Mouse (Mus musculus) c-Kit-positive CD71-negative TER-119-negative erythroid progenitor cells, embryonic 14.5 days (primary cell): Measurements from ENCODE around the gene Farp2.
"Not testable (repeated sequence)": the region's sequence is repeated elsewhere in the genome, so short reads cannot be mapped to it uniquely, and the experiment has no call there.

Experiments
- DNase-seq: peaks from one replicate; pipeline ENCODE4 v3.0.0-alpha.2; 2013; ENCODE audit warnings: low read depth

The Farp2 gene

GRCm38 (mm10) chr1:93511585-93512350 lies at the start of gene Farp2:
Gene Farp2, plus strand, starts transcription at chr1:93512079.
- DNase-seq = peak; percentile 90

GRCm38 (mm10) chr1:93465066-93465465 lies 46.8 kb upstream of the Farp2 start:
- no peak for DNase-seq

- DNase-seq = no peak
These were observed 46.1 kb upstream of the Farp2 start for GRCm38 (mm10) chr1:93465746-93466145.

- no peak for DNase-seq
These were observed 43.3 kb upstream of the Farp2 start for GRCm38 (mm10) chr1:93468626-93469025.

DNA sequence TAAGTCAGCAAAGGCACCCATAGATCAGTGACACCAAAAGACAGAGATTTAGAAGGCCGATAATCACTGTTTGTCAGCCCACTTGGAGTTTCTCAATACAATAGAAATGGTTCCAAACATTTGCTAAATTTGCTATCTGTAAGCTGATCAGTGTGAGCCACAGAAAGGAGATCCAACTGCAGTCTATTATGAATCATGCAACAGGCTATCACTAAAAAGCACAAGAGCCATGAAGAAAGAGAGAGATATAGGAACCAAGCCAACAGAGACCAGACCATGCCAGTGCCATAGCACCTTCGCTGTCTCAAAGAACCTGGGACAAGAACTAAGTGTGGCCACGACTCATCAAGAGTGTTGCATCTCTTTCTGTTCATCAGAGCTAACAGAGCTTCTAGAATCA lies 36.2 kb upstream of the Farp2 start:
- no peak for DNase-seq

DNA sequence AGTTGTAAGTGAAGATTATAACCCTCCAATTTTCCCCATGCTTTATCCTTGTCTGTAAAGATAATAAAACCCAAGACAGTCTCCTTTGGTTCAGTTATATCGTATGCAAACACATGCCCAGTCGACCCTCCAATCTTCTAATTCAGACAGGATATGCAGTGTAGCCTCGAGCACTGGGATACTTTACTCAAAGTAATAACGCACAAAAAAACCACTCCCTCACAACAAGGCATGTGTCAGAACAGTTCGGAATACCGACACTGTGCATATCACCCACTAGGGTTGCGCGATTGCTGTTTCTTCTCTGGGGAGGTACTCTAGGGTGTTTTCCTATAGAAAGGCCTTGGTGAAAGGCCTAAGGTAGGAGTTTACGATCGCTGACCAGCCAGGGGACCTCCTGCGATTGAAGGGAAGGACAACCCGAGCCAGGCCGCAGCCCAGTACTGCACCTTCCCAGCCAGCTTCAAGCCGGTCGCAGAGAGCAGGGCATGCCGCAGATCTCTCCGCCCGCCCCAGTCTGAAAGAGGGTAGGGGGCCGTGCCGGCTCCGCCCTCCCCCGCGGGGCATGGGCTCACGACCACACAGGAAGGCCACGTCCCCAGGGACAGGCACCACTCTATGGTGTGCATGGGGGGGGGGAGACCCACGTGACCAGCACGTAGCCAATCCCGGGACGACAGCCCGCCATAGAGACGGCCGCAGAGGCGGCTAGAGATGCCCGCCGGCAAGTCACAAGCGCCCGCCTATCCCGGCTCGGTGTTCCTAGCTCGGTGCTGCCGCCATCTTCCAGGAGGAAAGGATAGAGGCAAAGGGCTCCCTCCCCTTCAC lies 33.9 kb upstream of the Farp2 start:
- DNase-seq = peak; percentile 81

- DNase-seq = peak; percentile 96
These were observed 33.0 kb upstream of the Farp2 start, which contains the start of gene Hdlbp for GRCm38 (mm10) chr1:93478586-93479475. Gene Hdlbp, minus strand, starts transcription at chr1:93478815.

DNA sequence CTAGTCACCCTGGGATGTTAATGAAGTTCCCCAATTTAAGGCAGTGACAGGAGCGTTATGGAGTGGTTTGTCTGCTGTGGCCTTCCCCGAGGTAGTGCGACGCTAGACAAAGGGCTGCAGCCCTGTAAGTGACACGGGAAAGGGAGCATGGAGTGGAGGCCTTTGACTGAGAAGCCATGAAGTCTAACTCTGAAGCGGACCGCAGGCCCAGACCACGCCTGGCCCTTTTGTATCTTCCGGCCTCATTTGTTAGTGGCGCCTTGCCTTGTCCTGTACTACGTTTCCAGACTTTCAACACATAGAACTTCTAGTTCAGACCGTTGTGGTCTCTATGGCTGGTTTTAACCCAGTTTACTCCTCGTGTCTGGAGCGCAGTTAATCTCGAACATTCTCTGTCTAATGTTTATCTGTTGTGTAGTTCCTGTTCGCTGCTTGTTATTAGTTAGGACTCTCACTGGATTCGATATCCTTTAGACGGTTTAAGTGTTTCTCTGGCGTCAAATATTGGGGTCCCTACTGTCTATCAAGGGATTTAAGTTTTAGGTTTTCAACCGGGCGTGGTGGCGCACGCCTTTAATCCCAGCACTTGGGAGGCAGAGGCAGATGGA lies 32.3 kb upstream of the Farp2 start:
- peak; percentile 14 for DNase-seq

GRCm38 (mm10) chr1:93486302-93486701 lies 25.6 kb upstream of the Farp2 start:
- not testable (repeated sequence) for DNase-seq

- no peak for DNase-seq
These were observed 16.6 kb upstream of the Farp2 start for GRCm38 (mm10) chr1:93495312-93495711.

DNA sequence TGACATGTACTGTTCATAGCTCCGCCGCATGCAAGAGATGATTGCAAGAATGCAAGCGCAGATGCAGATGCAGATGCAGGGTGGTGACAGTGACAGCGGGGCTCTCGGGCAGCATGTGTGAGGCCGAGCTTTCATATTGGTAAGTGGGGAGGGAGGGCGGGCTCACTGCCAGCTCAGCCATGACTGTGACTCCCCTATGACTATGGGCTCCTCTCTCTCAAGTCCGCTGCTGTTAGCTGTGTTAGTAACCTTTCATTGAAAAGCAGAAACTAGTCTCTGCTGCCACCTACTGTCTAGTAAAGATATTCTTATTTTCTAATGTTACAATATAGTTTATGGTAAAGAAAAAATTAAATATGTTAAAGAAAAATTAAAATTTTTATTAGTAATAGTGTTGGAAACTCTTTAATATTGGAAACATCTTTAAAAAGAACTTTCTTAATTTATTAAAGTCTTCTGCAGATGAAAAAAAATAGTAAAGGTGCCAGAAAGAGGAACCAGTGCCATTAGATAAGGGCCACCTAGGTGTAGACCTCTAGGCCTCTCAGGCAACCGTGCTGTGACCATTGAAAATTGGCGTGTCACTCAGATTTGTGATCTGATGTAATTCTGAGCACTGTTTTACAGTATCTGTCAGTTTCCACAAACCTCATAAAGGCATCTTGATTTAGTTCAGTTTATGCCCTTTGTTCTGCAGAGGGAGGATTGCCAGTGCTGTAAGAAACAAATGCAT lies 4.8 kb upstream of the Farp2 start:
- DNase-seq = peak; percentile 39

GRCm38 (mm10) chr1:93508576-93508975 lies 3.3 kb upstream of the Farp2 start:
- not testable (repeated sequence) for DNase-seq

GRCm38 (mm10) chr1:93512351-93512690 lies 442 bp downstream of the Farp2 start:
- DNase-seq = no peak

DNA sequence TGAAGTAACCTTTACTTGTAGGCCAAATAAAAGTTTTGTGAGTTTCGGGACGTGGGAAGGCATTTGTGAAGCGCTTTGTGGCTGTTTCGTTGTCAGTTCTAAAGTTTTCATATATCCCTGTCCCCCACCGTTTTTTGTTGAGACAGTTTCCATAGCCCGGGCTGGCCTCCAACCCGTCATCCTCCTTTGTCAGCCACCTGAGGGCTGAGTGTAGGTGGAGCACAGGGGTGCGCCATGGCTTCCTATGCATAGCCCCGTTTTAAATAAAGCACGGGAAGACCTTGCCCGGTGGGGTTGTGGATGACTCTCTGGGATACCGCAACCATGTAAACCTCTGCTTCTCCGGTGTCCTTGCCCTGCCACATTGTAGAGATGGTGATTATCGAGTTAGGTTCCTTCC lies 1.3 kb downstream of the Farp2 start:
- DNase-seq = no peak

GRCm38 (mm10) chr1:93521491-93521890 lies 9.6 kb downstream of the Farp2 start:
- no peak for DNase-seq

- no peak for DNase-seq
These were observed 10.4 kb downstream of the Farp2 start for GRCm38 (mm10) chr1:93522325-93522724.

DNA sequence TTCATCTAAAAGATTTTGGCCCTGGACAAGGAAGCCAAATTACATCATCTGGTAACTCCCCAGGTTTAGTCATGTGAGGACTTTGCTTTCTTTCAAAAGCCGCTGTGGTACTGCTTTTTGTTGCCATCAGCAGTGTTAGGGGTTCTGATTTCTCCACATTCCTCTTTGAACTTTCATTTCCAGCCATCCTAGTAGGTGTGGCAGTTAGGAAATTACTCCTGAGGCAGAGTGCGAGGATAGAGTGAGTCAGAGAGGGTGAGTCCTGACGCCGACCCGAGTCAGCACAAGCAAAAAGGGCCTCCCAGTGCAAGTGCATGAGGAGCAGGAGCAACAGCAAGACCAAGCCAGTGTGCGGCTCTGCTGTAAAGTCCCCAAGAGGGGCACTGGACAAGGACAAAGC lies 17.9 kb downstream of the Farp2 start:
- no peak for DNase-seq

GRCm38 (mm10) chr1:93537227-93537626 lies 25.3 kb downstream of the Farp2 start:
- DNase-seq = no peak

GRCm38 (mm10) chr1:93543196-93543595 lies 31.3 kb downstream of the Farp2 start:
- no peak for DNase-seq

DNA sequence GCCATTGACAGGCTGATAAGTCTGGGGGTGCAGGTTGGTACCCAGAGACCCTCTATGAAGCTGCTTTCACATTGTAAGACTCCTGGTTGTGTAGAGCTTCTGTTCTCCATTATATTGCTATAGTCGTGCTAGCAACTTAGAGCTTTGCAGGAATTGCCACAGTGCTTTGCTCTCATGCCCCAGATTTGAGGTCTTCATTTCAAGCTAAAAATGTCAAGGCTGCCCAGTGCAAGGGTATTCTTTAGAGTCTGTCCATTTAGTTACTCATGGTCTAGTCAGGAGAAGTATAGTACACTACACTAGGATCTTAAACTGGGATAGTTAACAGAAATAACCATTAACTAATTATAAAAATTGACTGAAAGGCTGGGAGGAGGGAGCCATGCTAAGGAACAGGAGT lies 35.4 kb downstream of the Farp2 start:
- DNase-seq = no peak

- DNase-seq = no peak
These were observed 39.5 kb downstream of the Farp2 start for GRCm38 (mm10) chr1:93551427-93551826.
